Mouse (Mus musculus): ENCODE measurements around the gene Pde4b. TPM values are rescaled to one million over a fixed set of nuclear protein-coding genes. Genes with fewer than 3 reads are reported as not detected.

The Pde4b gene
- polyA plus RNA-seq, 1 experiment, result 87.4 TPM

DNA sequence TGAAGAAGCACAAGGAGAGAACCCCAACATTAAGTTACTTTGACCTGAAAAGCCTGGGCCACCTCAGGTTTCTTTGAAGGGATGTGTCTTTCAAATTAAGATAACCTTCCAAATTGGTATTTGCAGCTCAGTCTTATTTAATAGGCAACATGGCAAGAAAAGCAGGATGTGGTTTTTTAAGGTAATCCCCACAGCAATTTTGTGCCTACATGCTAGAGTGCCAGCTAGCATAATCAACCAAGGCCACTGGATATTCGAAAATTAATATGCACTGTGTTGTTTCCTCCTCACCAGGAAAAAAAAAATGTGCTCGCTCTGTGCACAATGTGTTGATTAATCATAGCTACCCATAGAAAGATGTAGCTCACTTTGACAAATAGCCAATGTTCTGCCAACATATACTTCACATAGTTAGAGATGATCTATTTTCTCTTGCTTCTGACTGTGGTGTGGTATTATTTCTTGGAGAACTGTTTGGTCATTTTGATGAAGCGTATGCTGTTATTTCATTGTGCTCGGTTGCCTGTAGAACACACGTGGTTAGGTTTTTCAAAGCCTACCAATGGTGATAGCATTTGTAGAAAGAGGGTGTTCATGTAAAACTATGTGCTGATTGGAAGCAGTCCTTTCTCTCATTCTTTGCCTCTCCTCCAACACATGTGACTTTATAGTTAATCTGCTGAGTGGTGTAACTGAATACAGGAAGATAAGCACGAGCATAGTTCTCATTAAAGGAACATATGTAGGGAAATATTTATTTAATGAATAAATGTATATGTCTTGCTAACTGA, 169.0 kb downstream of the Pde4b start:
- H3K4me1 ChIP-seq (ENCODE audit: control insufficient read depth, insufficient read depth, low read length), result no peaks in the 10 kb centered on the region; the same call in 1 of the 2 replicates
- no peak for TF ChIP-seq CTCF (IDR thresholded peaks at IDR 0.05; ENCODE audit: extremely low read depth, insufficient read depth, low read length)
- TF ChIP-seq POLR2A (IDR thresholded peaks at IDR 0.05; ENCODE audit: extremely low read depth, insufficient read depth, low read length), result no peak
- peak overlapping the region; percentile 36; the same call in 1 of the 2 replicates for H3K4me3 ChIP-seq (ENCODE audit: insufficient read depth, low read length)
- H3K27ac ChIP-seq (ENCODE audit: insufficient read depth, low read length), result no peak overlapping the region

DNA sequence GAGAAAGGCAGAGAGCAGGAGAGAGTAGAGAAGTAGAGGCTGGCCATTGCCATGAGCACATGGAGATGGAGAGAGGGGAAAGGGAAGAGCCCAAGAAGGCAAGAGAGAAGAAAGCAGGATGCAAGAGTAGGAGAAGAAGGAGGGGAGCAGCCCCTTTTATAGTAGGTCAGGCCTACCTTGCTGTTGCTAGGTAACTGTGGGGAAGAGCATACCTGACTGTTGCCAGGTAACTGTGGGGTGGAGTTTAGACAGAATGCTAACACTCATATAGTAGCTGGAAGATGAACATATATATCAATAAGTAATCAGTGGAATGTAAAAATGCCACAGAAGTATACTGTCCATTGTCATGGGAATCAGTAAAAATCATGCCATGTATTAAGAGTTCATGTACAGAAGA, 172.9 kb downstream of the Pde4b start:
- H3K27ac ChIP-seq (ENCODE audit: insufficient read depth, low read length), result no peak overlapping the region
- H3K4me3 ChIP-seq (ENCODE audit: insufficient read depth, low read length), result no peak overlapping the region
- H3K4me1 ChIP-seq (ENCODE audit: control insufficient read depth, insufficient read depth, low read length), result no peaks in the 10 kb centered on the region
- TF ChIP-seq POLR2A (IDR thresholded peaks at IDR 0.05; ENCODE audit: extremely low read depth, insufficient read depth, low read length) (no peak), CTCF (IDR thresholded peaks at IDR 0.05; ENCODE audit: extremely low read depth, insufficient read depth, low read length) (no peak)

DNA sequence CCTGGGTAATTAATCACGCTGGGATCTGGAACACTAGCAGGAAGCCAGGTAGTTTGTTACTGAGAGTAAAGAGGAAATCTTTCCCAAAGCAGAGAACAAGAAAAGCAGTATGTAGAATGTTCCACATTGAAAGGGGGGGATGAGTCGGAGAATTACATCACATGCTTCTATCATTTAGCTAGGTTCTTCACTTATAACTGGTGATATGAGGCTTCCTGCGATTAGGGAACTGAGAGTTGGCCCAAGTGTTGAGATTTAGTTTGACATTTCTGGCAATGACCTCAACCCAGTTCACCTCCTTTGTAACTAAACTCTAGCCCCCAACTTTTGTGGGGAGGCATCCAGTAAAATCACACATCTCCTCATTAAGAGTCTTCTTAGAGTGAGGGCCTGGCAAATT, 185.0 kb downstream of the Pde4b start:
- H3K27ac ChIP-seq (ENCODE audit: insufficient read depth, low read length), result no peak overlapping the region
- H3K4me1 ChIP-seq (ENCODE audit: control insufficient read depth, insufficient read depth, low read length), result peaks cover 3% of the 10 kb centered on the region; the same call in 1 of the 2 replicates
- H3K4me3 ChIP-seq (ENCODE audit: insufficient read depth, low read length), result no peak overlapping the region
- TF ChIP-seq POLR2A (IDR thresholded peaks at IDR 0.05; ENCODE audit: extremely low read depth, insufficient read depth, low read length) (no peak), CTCF (IDR thresholded peaks at IDR 0.05; ENCODE audit: extremely low read depth, insufficient read depth, low read length) (no peak)

DNA sequence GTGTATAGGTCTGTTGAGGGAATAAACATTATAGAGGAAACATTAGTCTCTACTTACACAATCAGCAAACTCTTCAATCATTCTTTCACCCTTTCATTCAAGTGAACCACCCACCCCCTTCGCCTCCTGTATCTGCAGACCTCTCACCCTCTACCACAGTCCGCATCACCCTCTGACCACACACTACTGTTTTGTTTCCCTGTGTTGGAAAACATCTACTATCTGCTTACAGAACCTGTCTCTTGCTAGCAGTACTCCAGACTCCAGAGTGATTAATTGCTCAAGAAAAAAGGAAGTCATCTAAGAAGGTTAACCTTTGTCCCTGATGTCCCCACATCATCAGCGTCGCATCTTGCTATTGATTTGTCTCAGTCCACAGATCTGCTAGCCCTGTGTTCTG, 185.4 kb downstream of the Pde4b start:
- no peak for TF ChIP-seq POLR2A (IDR thresholded peaks at IDR 0.05; ENCODE audit: extremely low read depth, insufficient read depth, low read length)
- no peak for TF ChIP-seq CTCF (IDR thresholded peaks at IDR 0.05; ENCODE audit: extremely low read depth, insufficient read depth, low read length)
- peak overlapping the region; percentile 73; the same call in 1 of the 2 replicates for H3K27ac ChIP-seq (ENCODE audit: insufficient read depth, low read length)
- peaks cover 3% of the 10 kb centered on the region; the same call in 1 of the 2 replicates for H3K4me1 ChIP-seq (ENCODE audit: control insufficient read depth, insufficient read depth, low read length)
- no peak overlapping the region for H3K4me3 ChIP-seq (ENCODE audit: insufficient read depth, low read length)

DNA sequence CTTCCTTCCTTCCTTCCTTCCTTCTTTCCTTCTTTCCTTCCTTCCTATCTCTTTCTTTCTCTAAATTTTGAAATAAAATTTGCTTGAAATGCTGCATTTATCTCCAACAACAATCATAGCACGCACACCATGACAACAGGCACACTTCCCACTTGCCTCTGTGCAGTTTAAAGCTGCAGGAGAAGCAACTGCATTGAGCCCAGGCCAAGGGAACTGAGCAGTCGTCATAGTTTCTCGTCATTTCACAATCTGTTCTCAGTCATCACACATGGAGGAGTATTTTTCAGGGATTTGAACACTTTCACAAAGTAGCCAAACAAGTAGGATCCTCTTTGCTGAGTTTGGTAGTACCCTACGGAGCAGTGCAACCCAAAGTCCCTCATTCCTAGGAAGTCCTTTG, 188.4 kb downstream of the Pde4b start:
- H3K4me3 ChIP-seq (ENCODE audit: insufficient read depth, low read length), result no peak overlapping the region
- H3K27ac ChIP-seq (ENCODE audit: insufficient read depth, low read length), result peak overlapping the region; percentile 89
- TF ChIP-seq CTCF (IDR thresholded peaks at IDR 0.05; ENCODE audit: extremely low read depth, insufficient read depth, low read length) (no peak), POLR2A (IDR thresholded peaks at IDR 0.05; ENCODE audit: extremely low read depth, insufficient read depth, low read length) (no peak)
- H3K4me1 ChIP-seq (ENCODE audit: control insufficient read depth, insufficient read depth, low read length), result peaks cover 3% of the 10 kb centered on the region; the same call in 1 of the 2 replicates

DNA sequence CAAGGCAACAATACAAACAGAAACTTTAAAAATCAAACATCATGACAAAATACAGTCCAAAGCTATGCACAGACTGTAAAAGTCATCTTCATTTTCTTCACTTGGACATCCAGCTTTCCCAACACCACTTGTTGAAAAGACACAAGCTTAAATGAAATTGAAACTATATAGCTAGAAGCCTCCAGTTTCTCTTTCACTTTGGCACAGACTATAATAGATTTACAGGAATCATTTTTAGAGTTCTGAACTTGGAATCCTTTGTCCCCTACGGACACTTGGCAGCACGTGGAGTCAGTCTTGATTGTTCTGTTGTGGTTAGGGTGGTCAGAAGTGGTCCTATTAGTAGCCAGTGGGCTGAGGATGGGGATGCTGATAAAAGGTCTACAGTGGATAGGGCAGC, 191.6 kb downstream of the Pde4b start:
- TF ChIP-seq CTCF (IDR thresholded peaks at IDR 0.05; ENCODE audit: extremely low read depth, insufficient read depth, low read length) (no peak), POLR2A (IDR thresholded peaks at IDR 0.05; ENCODE audit: extremely low read depth, insufficient read depth, low read length) (no peak)
- Histone ChIP-seq H3K4me1 (ENCODE audit: control insufficient read depth, insufficient read depth, low read length) (peaks cover 3% of the 10 kb centered on the region; the same call in 1 of the 2 replicates), H3K27ac (ENCODE audit: insufficient read depth, low read length) (no peak overlapping the region), H3K4me3 (ENCODE audit: insufficient read depth, low read length) (no peak overlapping the region)

DNA sequence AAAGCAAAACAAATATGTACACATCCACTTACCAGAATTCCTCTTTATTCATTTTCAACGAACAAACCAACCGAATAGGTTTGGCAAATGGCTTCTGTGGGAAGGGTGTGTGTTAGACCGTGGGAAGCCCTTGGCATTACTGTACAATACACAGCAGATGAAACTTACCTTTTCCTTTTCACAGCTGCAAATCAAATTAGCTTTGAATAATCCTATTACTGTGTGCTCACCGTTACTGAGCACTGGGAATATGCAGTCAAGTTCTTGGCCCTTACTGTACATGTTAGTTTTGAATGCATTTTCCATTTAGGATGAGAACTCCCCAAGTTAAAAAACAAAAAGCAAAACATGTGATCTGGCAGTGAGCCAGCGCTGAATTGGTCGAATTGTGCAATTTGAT, 199.8 kb downstream of the Pde4b start:
- TF ChIP-seq POLR2A (IDR thresholded peaks at IDR 0.05; ENCODE audit: extremely low read depth, insufficient read depth, low read length) (no peak), CTCF (IDR thresholded peaks at IDR 0.05; ENCODE audit: extremely low read depth, insufficient read depth, low read length) (no peak)
- Histone ChIP-seq H3K4me1 (ENCODE audit: control insufficient read depth, insufficient read depth, low read length) (peaks cover 2% of the 10 kb centered on the region), H3K27ac (ENCODE audit: insufficient read depth, low read length) (no peak overlapping the region), H3K4me3 (ENCODE audit: insufficient read depth, low read length) (no peak overlapping the region)

DNA sequence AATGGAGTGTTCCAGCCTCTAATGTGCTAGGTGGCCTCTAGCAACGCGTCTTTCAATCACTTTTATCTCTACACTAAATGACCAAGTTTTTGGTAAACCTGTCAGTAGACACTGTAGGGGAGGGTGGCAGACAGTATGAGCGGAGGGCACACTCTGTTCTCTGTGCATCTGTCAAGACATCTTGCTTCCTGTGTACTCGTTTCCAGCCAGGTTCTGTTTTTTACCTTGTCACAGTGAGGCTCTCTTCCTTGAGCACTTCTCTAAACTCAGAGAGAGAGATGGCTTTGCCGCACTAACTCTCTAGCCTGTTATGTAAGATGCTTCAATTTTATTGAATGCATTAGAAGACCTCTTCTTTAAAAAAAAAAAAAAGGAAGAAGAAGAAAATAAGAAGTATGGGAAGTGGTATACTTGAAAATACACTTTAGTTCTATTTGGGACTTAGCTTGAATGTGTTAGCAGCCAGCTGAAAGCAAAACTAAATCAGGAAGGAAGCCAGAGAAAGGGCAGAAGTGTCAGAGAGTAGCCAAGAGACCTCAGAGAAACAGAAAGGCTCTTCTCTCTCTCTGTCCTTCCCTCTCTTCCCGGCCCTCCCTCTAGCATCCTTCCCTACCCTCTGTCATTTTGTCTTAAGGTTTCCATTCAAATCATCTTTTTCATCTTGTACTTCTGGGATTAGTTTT, 202.8 kb downstream of the Pde4b start:
- H3K4me1 ChIP-seq (ENCODE audit: control insufficient read depth, insufficient read depth, low read length), result peaks cover 2% of the 10 kb centered on the region
- H3K4me3 ChIP-seq (ENCODE audit: insufficient read depth, low read length), result no peak overlapping the region
- no peak overlapping the region for H3K27ac ChIP-seq (ENCODE audit: insufficient read depth, low read length)
- TF ChIP-seq POLR2A (IDR thresholded peaks at IDR 0.05; ENCODE audit: extremely low read depth, insufficient read depth, low read length) (no peak), CTCF (IDR thresholded peaks at IDR 0.05; ENCODE audit: extremely low read depth, insufficient read depth, low read length) (no peak)

DNA sequence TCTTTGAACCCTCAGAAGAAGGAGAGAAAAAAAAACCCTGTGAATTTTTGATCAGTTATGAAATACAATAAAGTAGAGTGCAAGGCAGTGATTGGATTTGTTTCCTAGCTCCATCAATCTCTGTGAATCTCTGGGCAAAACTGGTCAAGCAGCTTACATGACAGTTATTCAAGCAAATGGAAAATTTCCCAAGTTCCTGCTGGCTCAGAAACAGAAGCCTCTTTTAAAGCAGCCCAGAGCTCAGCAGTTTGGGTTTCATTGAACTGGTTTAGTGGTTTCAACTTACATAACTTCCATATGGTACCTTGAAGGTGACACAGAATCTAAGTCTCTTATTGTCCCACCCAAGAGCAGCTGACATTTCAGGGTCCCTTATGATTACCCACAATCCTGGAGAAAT, 210.2 kb downstream of the Pde4b start:
- 0 out of 2 replicates have a peak overlapping the region, but pooled peaks have one; percentile 17 for H3K27ac ChIP-seq (ENCODE audit: insufficient read depth, low read length)
- TF ChIP-seq CTCF (IDR thresholded peaks at IDR 0.05; ENCODE audit: extremely low read depth, insufficient read depth, low read length), result no peak
- no peak for TF ChIP-seq POLR2A (IDR thresholded peaks at IDR 0.05; ENCODE audit: extremely low read depth, insufficient read depth, low read length)
- no peak overlapping the region for H3K4me3 ChIP-seq (ENCODE audit: insufficient read depth, low read length)
- H3K4me1 ChIP-seq (ENCODE audit: control insufficient read depth, insufficient read depth, low read length), result no peaks in the 10 kb centered on the region; the same call in 1 of the 2 replicates
